Mouse (Mus musculus) kidney, embryonic 15.5 days (tissue): Measurements from ENCODE around the gene Ccdc117. TPM values are rescaled to one million over a fixed set of nuclear protein-coding genes. Genes with fewer than 3 reads are reported as not detected.
"Not testable (repeated sequence)": the region's sequence is repeated elsewhere in the genome, so short reads cannot be mapped to it uniquely, and the experiment has no call there.

Experiments
- ATAC-seq: fragments of 200-750 bp; cut with Nextera tagmentation; replicated peaks from 2 replicates; pipeline ENCODE4 v1.8.0; 2017; ENCODE audit warnings: moderate TSS enrichment; ENCODE audit not compliant: low FRiP score
- H3K27ac ChIP-seq: fragments of 300-500 bp; sonication (generic); 2 replicates; pipeline ENCODE4 v1.5.1; 2015; ENCODE audit warnings: mild to moderate bottlenecking, inconsistent platforms
- H3K27me3 ChIP-seq: fragments of 300-500 bp; sonication (generic); 2 replicates; pipeline ENCODE4 v1.6.1; 2015; ENCODE audit warnings: inconsistent platforms
- H3K36me3 ChIP-seq: fragments of 300-500 bp; sonication (generic); 2 replicates; pipeline ENCODE4 v1.6.1; 2015; ENCODE audit warnings: inconsistent platforms
- H3K4me1 ChIP-seq: fragments of 300-500 bp; sonication (generic); 2 replicates; pipeline ENCODE4 v1.6.1; 2015; ENCODE audit warnings: inconsistent platforms
- H3K4me2 ChIP-seq: fragments of 300-500 bp; sonication (generic); 2 replicates; pipeline ENCODE4 v1.6.1; 2015; ENCODE audit warnings: moderate library complexity, mild to moderate bottlenecking, inconsistent platforms
- H3K4me3 ChIP-seq: fragments of 300-500 bp; sonication (generic); replicated peaks from 2 replicates; pipeline ENCODE4 v1.5.1; 2015; ENCODE audit warnings: mild to moderate bottlenecking, inconsistent platforms
- H3K9ac ChIP-seq: fragments of 300-500 bp; sonication (generic); 2 replicates; pipeline ENCODE4 v1.6.1; 2015; ENCODE audit warnings: mild to moderate bottlenecking, inconsistent platforms
- H3K9me3 ChIP-seq: fragments of 300-500 bp; sonication (generic); replicated peaks from 2 replicates; pipeline ENCODE4 v1.6.1; 2016; ENCODE audit warnings: inconsistent platforms
- WGBS: fragments of 180-500 bp; shearing (Covaris S2); methylation state at CpG from one replicate; pipeline ENCODE4 v1.1.7; 2015; ENCODE audit warnings: mixed read lengths; 5-methylcytosine and 5-hydroxymethylcytosine counted together
- polyA plus RNA-seq: library from polyadenylated mRNA; unstranded; fragments of >200 nt; fragmentation: Nextera tagmentation; extraction: Ambion mirVana; gene quantifications from 2 replicates; pipeline ENCODE4 v1.2.1, GENCODE M21; 2015

Gene Ccdc117
- polyA plus RNA-seq, 1 experiment from 2014 or later = 19.7 TPM

- H3K4me3 ChIP-seq, H3K9me3 ChIP-seq, H3K27ac ChIP-seq, H3K9ac ChIP-seq, H3K4me2 ChIP-seq, H3K36me3 ChIP-seq, ATAC-seq, H3K27me3 ChIP-seq, H3K4me1 ChIP-seq: not testable (repeated sequence)
- WGBS = 88% methylated on average over 10 of the region's 10 CpGs
Measured at GRCm38 (mm10) chr11:5489433-5489832, 52.6 kb downstream of the Ccdc117 start.

- peak overlapping the region; percentile 38 for H3K27ac ChIP-seq
- peak overlapping the region; percentile 72 for H3K4me2 ChIP-seq
- peak; percentile 71 for ATAC-seq
- WGBS = 11% methylated on average over 15 of the region's 15 CpGs
- peak overlapping the region; percentile 42 for H3K4me3 ChIP-seq
- peak overlapping the region; percentile 33 for H3K9ac ChIP-seq
- H3K36me3 ChIP-seq = no peaks in the 10 kb centered on the region
- H3K4me1 ChIP-seq = peaks cover 5% of the 10 kb centered on the region; the same call in 1 of the 2 replicates
- H3K9me3 ChIP-seq = no peaks in the 10 kb centered on the region
- H3K27me3 ChIP-seq = no peaks in the 10 kb centered on the region
Measured at GRCm38 (mm10) chr11:5485193-5486011, 56.6 kb downstream of the Ccdc117 start.

GRCm38 (mm10) chr11:5482581-5482980, 59.4 kb downstream of the Ccdc117 start:
- no peak overlapping the region for H3K4me2 ChIP-seq
- H3K4me1 ChIP-seq = peaks cover 5% of the 10 kb centered on the region; the same call in 1 of the 2 replicates
- no peaks in the 10 kb centered on the region for H3K27me3 ChIP-seq
- H3K36me3 ChIP-seq = no peaks in the 10 kb centered on the region
- no peak overlapping the region for H3K4me3 ChIP-seq
- WGBS = 70% methylated on average over 13 of the region's 13 CpGs
- no peak overlapping the region for H3K27ac ChIP-seq
- no peaks in the 10 kb centered on the region for H3K9me3 ChIP-seq
- no peak for ATAC-seq
- H3K9ac ChIP-seq = no peak overlapping the region

Other genes with a start within 250 kb of the Ccdc117 start
- gene Znrf3, start 97.3 kb downstream of the Ccdc117 start, polyA plus RNA-seq = 17.5 and 18.2 TPM in 2 replicates
- 189 and 200 TPM in 2 replicates for gene Xbp1, start 21.5 kb downstream of the Ccdc117 start, polyA plus RNA-seq
- not detected in 2 replicates for gene Ankrd36, start 27.5 kb upstream of the Ccdc117 start, polyA plus RNA-seq
- 192 and 202 TPM in 2 replicates for gene Mrps24, start 173.5 kb upstream of the Ccdc117 start, polyA plus RNA-seq
- gene Urgcp, start 220.2 kb upstream of the Ccdc117 start, polyA plus RNA-seq = 22.3 and 23.3 TPM in 2 replicates
- gene Dbnl, start 246.3 kb upstream of the Ccdc117 start, polyA plus RNA-seq = 112 and 116 TPM in 2 replicates